Comparison of ENCODE assay signal across 8 mouse cellular contexts in the genomic region with DNA sequence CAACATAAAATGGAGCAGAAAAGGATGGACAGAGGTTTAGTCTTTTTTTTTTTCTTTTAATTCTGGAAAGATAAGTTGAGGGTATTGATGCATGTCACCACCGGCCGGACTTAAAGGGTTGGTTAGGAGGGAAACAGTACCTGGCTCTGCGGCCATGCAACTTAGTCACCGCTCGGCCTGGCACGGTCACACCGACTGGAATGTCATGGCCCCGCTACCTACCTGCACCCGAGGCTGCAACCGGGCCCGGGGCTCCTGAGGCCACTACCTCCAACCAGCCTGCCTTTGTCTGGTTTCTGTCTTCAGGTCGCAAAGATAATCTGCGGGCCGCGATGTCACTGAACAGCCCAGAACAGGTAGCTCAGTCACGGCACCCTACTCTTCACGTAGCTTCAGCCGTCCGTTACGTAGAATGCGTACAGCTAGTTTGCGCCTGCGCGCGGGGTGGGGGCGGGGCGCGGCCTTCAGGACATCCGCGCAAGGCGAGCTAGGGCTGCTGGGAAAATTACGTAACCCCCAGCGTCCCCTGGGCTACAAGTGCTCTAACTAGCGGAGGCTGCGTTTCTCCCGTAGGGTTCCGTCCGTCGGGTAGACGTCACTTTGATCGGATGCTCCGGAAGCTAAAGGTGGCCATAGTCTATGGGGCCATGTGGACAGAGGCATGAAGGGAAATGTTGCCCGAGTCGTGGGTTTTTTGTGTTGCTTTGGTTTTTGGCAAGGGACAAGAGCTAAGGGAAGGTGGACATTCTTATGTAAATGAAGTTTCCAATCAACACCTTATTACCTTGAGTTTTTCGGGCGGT. TPM values are rescaled to one million over a fixed set of nuclear protein-coding genes. Genes with fewer than 3 reads are reported as not detected.
DNase-seq lines count a peak whose midpoint lies in the region; ATAC-seq lines count a peak whose summit lies in the region.

Gene Ccdc47 (minus strand): TSS at position 418 of the 803 bp plus-strand sequence.

- H3K4me3 ChIP-seq in hindbrain, embryonic 14.5 days (replicated peaks; ENCODE audit: low read length), result peak within 1 kb of the TSS; percentile 99

- peak within 1 kb of the TSS; percentile 99 for H3K9ac ChIP-seq in hindbrain, embryonic 14.5 days

- peak; percentile 99 for ATAC-seq in hindbrain, embryonic 14.5 days (ENCODE audit: low FRiP score)

- peak within 1 kb of the TSS; percentile 77 for H3K4me2 ChIP-seq in hindbrain, embryonic 14.5 days (replicated peaks)

- H3K4me1 ChIP-seq in hindbrain, embryonic 14.5 days (replicated peaks; ENCODE audit: control insufficient read depth, insufficient read depth, low read length), result peaks cover 31% of the 10 kb centered on the region

- WGBS in hindbrain, embryonic 14.5 days, result under 1% methylated on average over 46 of the region's 46 CpGs

- H3K9me3 ChIP-seq in hindbrain, embryonic 14.5 days (ENCODE audit: control insufficient read depth, low read length), result no peaks in the 10 kb centered on the region

- H3K36me3 ChIP-seq in hindbrain, embryonic 14.5 days (replicated peaks; ENCODE audit: control insufficient read depth, insufficient read depth), result peaks cover 21% of the 10 kb centered on the region

- peak; percentile 97 for DNase-seq in T-cell, adult 2 months (ENCODE audit: low spot score)
- peak; percentile 95 to 97 for DNase-seq in cerebellum, postnatal 25 days
- DNase-seq in frontal cortex, postnatal 25 days (ENCODE audit: low spot score in 2 of 2), result peak; percentile 79 to 92
- DNase-seq in hindbrain, embryonic 14.5 days (ENCODE audit: low spot score), result peak; percentile 99
- peak; percentile 95 to 96 for DNase-seq in layer of hippocampus, postnatal 36 days
- peak; percentile 98 for DNase-seq in lung, postnatal 36 days
- peak; percentile 99 for DNase-seq in right cerebral cortex, adult 18-20 months
- peak; percentile 71 for DNase-seq in urinary bladder, postnatal 10 days (ENCODE audit: low spot score)

- peak within 1 kb of the TSS; percentile 98 for H3K27ac ChIP-seq in hindbrain, embryonic 14.5 days

- no peaks in the 10 kb centered on the region for H3K27me3 ChIP-seq in hindbrain, embryonic 14.5 days (ENCODE audit: control insufficient read depth, insufficient read depth, low read length)

RNA-seq across cellular contexts. Expression of gene Ccdc47, which starts in this region (rescaled TPM):
- polyA plus RNA-seq in hindbrain, embryonic 14.5 days (2014; fragmentation: Nextera tagmentation; extraction: Ambion mirVana), result 76.6 and 94.5 TPM in 2 replicates
- 100 to 1,000 TPM in 1 of 2 experiments, 10 to 100 TPM in 1; 82.8 to 101 TPM for total RNA-seq in layer of hippocampus, postnatal 36 days (2021)

Comparison
In these comparisons a context has a peak if more than half of its experiments do, and no peak if none do; other contexts are left out.
1. Peak in every context shown above with its lines: DNase-seq, ATAC-seq, H3K4me3 ChIP-seq and H3K27ac ChIP-seq.